In genomic region chr2:156313153-156313552, GRCm38 (mm10) we compare ENCODE assay signal across 8 mouse cellular contexts. TPM values are rescaled to one million over a fixed set of nuclear protein-coding genes. Genes with fewer than 3 reads are reported as not detected.
DNase-seq lines count a peak whose midpoint lies in the region; ATAC-seq and TF ChIP-seq lines count a peak whose summit lies in the region.

No protein-coding gene starts in this region.

- peak overlapping the region; percentile 93 to 99; a peak in 3 of 4 replicates for H3K4me3 ChIP-seq in heart, embryonic 14.5 days (ENCODE audit: control insufficient read depth in 1 of 2, insufficient read depth in 1 of 2, low read depth in 1 of 2, low read length in 2 of 2)
- H3K4me3 ChIP-seq in ES-E14 (ENCODE audit: insufficient read depth in 1 of 2, low read depth in 1 of 2, low read length in 2 of 2, poor library complexity in 1 of 2, severe bottlenecking in 1 of 2) = peak overlapping the region; percentile 80 to 82
- peak overlapping the region; percentile 65 for H3K4me3 ChIP-seq in forebrain, embryonic 15.5 days
- H3K4me3 ChIP-seq in liver, postnatal 0 days (ENCODE audit: low read depth, low read length) = peak overlapping the region; percentile 82

- H3K4me1 ChIP-seq in heart, embryonic 14.5 days (ENCODE audit: control insufficient read depth in 2 of 2, insufficient read depth in 2 of 2, low read length in 2 of 2) = peaks cover 0 to 4% of the 10 kb centered on the region in 2 experiments; a peak in 1 of 4 replicates
- 0 out of 4 replicates have a peak, but pooled peaks cover 0 to 2% of the 10 kb centered on the region in 2 experiments for H3K4me1 ChIP-seq in ES-E14 (ENCODE audit: control insufficient read depth in 2 of 2, insufficient read depth in 2 of 2, low read length in 2 of 2, poor library complexity in 1 of 2)
- peaks cover 15% of the 10 kb centered on the region for H3K4me1 ChIP-seq in forebrain, embryonic 15.5 days
- H3K4me1 ChIP-seq in liver, postnatal 0 days (ENCODE audit: insufficient read depth) = peaks cover 9% of the 10 kb centered on the region

- in situ Hi-C loops in ES-E14 (cut with MboI; ENCODE audit: low sequenced_read_pairs in 2 of 2, unreplicated experiment in 2 of 2) = no loop called here

- H3K9ac ChIP-seq in heart, embryonic 14.5 days (ENCODE audit: low read length) = peak overlapping the region; percentile 97
- no peak overlapping the region; the same call in 1 of the 2 replicates for H3K9ac ChIP-seq in ES-E14 (ENCODE audit: insufficient read depth, low read depth, low read length, poor library complexity, severe bottlenecking)
- H3K9ac ChIP-seq in forebrain, embryonic 15.5 days (replicated peaks) = peak overlapping the region; percentile 77
- H3K9ac ChIP-seq in liver, postnatal 0 days (replicated peaks) = peak overlapping the region; percentile 92; the same call in 1 of the 2 replicates

- 55% methylated on average over 3 of the region's 3 CpGs for WGBS in heart, embryonic 14.5 days
- WGBS in forebrain, embryonic 15.5 days = 44% methylated on average over 3 of the region's 3 CpGs
- 53% methylated on average over 3 of the region's 3 CpGs for WGBS in liver, postnatal 0 days (ENCODE audit: insufficient replicate concordance)

- H3K27me3 ChIP-seq in heart, embryonic 14.5 days (ENCODE audit: control insufficient read depth, insufficient read depth, low read length) = no peaks in the 10 kb centered on the region
- no peaks in the 10 kb centered on the region for H3K27me3 ChIP-seq in forebrain, embryonic 15.5 days
- H3K27me3 ChIP-seq in liver, postnatal 0 days (ENCODE audit: insufficient read depth, low read length) = no peaks in the 10 kb centered on the region

- peak; percentile 21; the same call in 1 of the 2 replicates for TF ChIP-seq CTCF in liver, postnatal 0 days (IDR thresholded peaks at IDR 0.05; ENCODE audit: low read depth)

- peak overlapping the region; percentile 95 to 98; a peak in 2 of 4 replicates for H3K27ac ChIP-seq in heart, embryonic 14.5 days (replicated peaks in 1 of 2; ENCODE audit: control insufficient read depth in 1 of 2, insufficient read depth in 1 of 2, low read depth in 2 of 2, low read length in 2 of 2)
- no peak overlapping the region for H3K27ac ChIP-seq in ES-E14 (ENCODE audit: insufficient read depth, low read depth, low read length, poor library complexity, severe bottlenecking)
- H3K27ac ChIP-seq in forebrain, embryonic 15.5 days (replicated peaks) = peak overlapping the region; percentile 93; the same call in 1 of the 2 replicates
- H3K27ac ChIP-seq in liver, postnatal 0 days (ENCODE audit: low read depth) = peak overlapping the region; percentile 99

- peak overlapping the region; percentile 83 for H3K4me2 ChIP-seq in heart, embryonic 14.5 days (ENCODE audit: low read length)
- H3K4me2 ChIP-seq in forebrain, embryonic 15.5 days (replicated peaks) = peak overlapping the region; percentile 94
- peak overlapping the region; percentile 97 for H3K4me2 ChIP-seq in liver, postnatal 0 days (ENCODE audit: low read depth, low read length)

- no peak for DNase-seq in heart, adult 8-10 months (ENCODE audit: low spot score)
- no peak for DNase-seq in ES-E14 (ENCODE audit: low read depth, low spot score)
- DNase-seq in liver, postnatal 0 days = no peak
- DNase-seq in spleen, postnatal 10 days (ENCODE audit: low spot score in 2 of 2) = no peak

- peaks cover 6% of the 10 kb centered on the region; the same call in 1 of the 2 replicates for H3K36me3 ChIP-seq in heart, embryonic 14.5 days (ENCODE audit: control insufficient read depth, insufficient read depth, low read length)
- H3K36me3 ChIP-seq in ES-E14 (ENCODE audit: control insufficient read depth, insufficient read depth, low read length, poor library complexity, severe bottlenecking) = no peaks in the 10 kb centered on the region
- H3K36me3 ChIP-seq in forebrain, embryonic 15.5 days = 0 out of 2 replicates have a peak, but pooled peaks cover 7% of the 10 kb centered on the region
- H3K36me3 ChIP-seq in liver, postnatal 0 days (replicated peaks; ENCODE audit: insufficient read depth, low read length) = no peaks in the 10 kb centered on the region

- no peaks in the 10 kb centered on the region for H3K9me3 ChIP-seq in heart, embryonic 14.5 days (ENCODE audit: control insufficient read depth, low read length)
- no peaks in the 10 kb centered on the region for H3K9me3 ChIP-seq in ES-E14 (ENCODE audit: control insufficient read depth, insufficient read depth, low read depth, low read length)
- H3K9me3 ChIP-seq in forebrain, embryonic 15.5 days = no peaks in the 10 kb centered on the region
- no peaks in the 10 kb centered on the region for H3K9me3 ChIP-seq in liver, postnatal 0 days (ENCODE audit: low read length)

- ATAC-seq in heart, embryonic 14.5 days (ENCODE audit: insufficient number of reproducible peaks, insufficient read depth, low FRiP score, low read depth) = no peak
- no peak for ATAC-seq in forebrain, embryonic 15.5 days (replicated peaks)
- ATAC-seq in liver, postnatal 0 days = no peak
- ATAC-seq in inflammation-experienced regulatory T-cells, adult 6 months = no peak
- ATAC-seq in cerebellum, adult (ENCODE audit: insufficient number of reproducible peaks, low FRiP score, low TSS enrichment) = no peak

- TF ChIP-seq EP300 in liver, postnatal 0 days (IDR thresholded peaks at IDR 0.05; ENCODE audit: low read depth) = no peak

TF ChIP-seq in ES-E14, 5 proteins besides CTCF, POLR2A, EP300 and RAD21:
- TF ChIP-seq ZNF384 (IDR thresholded peaks at IDR 0.05; ENCODE audit: low read depth, low read length) (no peak), HCFC1 (IDR thresholded peaks at IDR 0.05; ENCODE audit: borderline replicate concordance, insufficient read depth, low read length) (no peak), CHD2 (IDR thresholded peaks at IDR 0.05; ENCODE audit: low read depth, low read length) (no peak), MAFK (IDR thresholded peaks at IDR 0.05; ENCODE audit: insufficient read depth, low read depth, low read length) (no peak), ZC3H11A (IDR thresholded peaks at IDR 0.05; ENCODE audit: borderline replicate concordance, low read depth, low read length) (no peak)
TF ChIP-seq in ES-E14: peak in this region for 0.

RNA-seq across cellular contexts. Expression of gene Scand1, which starts 0.6 kb away (rescaled TPM):
- polyA plus RNA-seq in heart, embryonic 14.5 days (2014; fragmentation: Nextera tagmentation; extraction: Ambion mirVana) = 63.5 and 68.9 TPM in 2 replicates
- total RNA-seq in heart, adult 8-10 months (2022) = 10 to 100 TPM; 73.0 to 84.3 (median 79.6) TPM
- total RNA-seq in ES-E14 (2012; rRNA removed) = 26.0 and 27.9 TPM in 2 replicates
- 93.0 and 99.8 TPM in 2 replicates for polyA plus RNA-seq in forebrain, embryonic 15.5 days (2015; fragmentation: Nextera tagmentation; extraction: Ambion mirVana)
- 56.7 and 70.2 TPM in 2 replicates for polyA plus RNA-seq in liver, postnatal 0 days (2015; fragmentation: Nextera tagmentation; extraction: Ambion mirVana)
- polyA plus RNA-seq in inflammation-experienced regulatory T-cells, adult 6 months (2017; shearing (Covaris generic)) = 1 to 10 TPM in 2 of 3 experiments, not detected in 1; 2.8 to 5.1 TPM

RNA-seq across cellular contexts. Expression of gene Cnbd2, which starts 1.1 kb away (rescaled TPM):
- polyA plus RNA-seq in heart, embryonic 14.5 days (2014; fragmentation: Nextera tagmentation; extraction: Ambion mirVana) = 3.0 and 3.7 TPM in 2 replicates
- total RNA-seq in heart, adult 8-10 months (2022) = 1 to 10 TPM in 1 of 4 experiments, under 1 TPM in 3; 0.60 to 1.1 (median 0.81) TPM
- 1.6 and 2.9 TPM in 2 replicates for total RNA-seq in ES-E14 (2012; rRNA removed)
- polyA plus RNA-seq in forebrain, embryonic 15.5 days (2015; fragmentation: Nextera tagmentation; extraction: Ambion mirVana) = 6.6 and 6.8 TPM in 2 replicates
- polyA plus RNA-seq in liver, postnatal 0 days (2015; fragmentation: Nextera tagmentation; extraction: Ambion mirVana) = 3.5 and 4.0 TPM in 2 replicates
- 1 to 10 TPM; 5.3 to 7.5 (median 5.8) TPM for polyA plus RNA-seq in inflammation-experienced regulatory T-cells, adult 6 months (2017; shearing (Covaris generic))
